Mouse (Mus musculus): ENCODE measurements at regions not wholly inside any gene's neighbourhood (a gene's known extent, or its start where the extent isn't known, plus 50 kb on each side); places are given as distances from the start of the nearest gene placed in this dataset.

- no peak for TF ChIP-seq CTCF (IDR thresholded peaks at IDR 0.05; ENCODE audit: low read depth)
- TF ChIP-seq EP300 (IDR thresholded peaks at IDR 0.05; ENCODE audit: low read depth), result no peak
These were observed 222.5 kb downstream of the Gpd2 start for GRCm38 (mm10) chr2:57459901-57460300.

Data from liver, embryonic 14.5 days (tissue).